Mouse (Mus musculus): Measurements from ENCODE around the gene Prkn. TPM values are rescaled to one million over a fixed set of nuclear protein-coding genes. Genes with fewer than 3 reads are reported as not detected.

Prkn gene
- total RNA-seq, 2 experiments from 2014 or later, result 15.2 to 21.4 TPM

DNA sequence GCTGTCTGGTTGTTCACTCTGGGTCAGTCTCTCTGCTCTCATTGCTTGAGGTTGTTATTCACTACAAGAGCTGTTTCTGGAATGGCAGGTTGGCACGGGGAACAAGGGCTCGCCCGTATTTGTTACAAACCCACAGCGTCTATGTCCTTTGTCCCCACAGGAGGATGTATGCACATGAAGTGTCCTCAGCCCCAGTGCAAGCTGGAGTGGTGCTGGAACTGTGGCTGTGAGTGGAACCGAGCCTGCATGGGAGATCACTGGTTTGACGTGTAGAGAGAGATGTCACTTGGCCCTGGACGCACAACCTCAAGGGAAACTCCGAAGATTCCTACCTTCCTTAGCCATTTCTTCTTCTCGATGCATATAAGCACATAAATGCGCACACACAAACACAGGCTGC, 1221.2 kb downstream of the Prkn start:
- DNase-seq (ENCODE audit: low spot score in 2 of 2), result no peak
- intact Hi-C loops (cut with DNase I), result no loop called here

DNA sequence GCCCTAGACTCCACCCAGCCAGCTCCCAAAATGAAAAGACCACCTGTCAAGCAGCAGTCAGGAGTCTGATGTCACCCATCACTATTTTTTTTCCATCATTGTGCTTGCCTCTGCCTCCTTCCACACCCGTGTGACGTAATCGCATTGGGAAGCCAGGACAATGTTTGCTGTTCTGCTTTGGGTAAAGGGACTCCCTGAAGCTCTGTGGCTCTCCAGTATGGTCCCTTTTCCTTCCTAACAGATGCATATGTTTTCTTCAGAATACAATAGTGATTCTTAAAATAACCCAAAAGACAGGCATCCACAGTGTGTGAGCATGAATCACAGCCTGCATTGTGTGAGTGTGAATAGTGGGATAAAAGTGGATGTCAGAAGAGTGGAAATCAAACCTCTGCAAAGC, 1222.7 kb downstream of the Prkn start:
- peak in 1 of 2 experiments; percentile 50 for DNase-seq (ENCODE audit: low spot score in 2 of 2)
- intact Hi-C loops (cut with DNase I), result no loop called here

DNA sequence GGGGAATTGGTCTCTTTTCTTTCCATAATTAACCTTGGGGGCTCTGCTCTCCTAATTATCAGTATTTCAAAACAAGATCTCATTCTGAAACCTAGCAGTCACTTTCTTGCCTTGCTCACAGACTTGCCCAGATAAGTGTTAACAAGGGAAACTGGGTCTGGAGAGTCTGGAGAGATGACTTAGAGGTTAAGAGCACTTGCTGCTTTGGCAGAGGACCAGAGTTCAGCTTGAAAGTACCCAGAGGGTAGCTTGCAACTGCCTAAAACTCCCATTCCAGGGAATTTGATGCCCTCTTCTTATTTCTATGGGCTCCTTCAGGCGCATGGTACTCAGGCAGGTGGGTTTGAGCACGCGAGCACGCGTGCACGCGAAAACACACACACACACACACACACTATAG, 1223.3 kb downstream of the Prkn start:
- intact Hi-C loops (cut with DNase I), result no loop called here
- no peak for DNase-seq (ENCODE audit: low spot score in 2 of 2)

DNA sequence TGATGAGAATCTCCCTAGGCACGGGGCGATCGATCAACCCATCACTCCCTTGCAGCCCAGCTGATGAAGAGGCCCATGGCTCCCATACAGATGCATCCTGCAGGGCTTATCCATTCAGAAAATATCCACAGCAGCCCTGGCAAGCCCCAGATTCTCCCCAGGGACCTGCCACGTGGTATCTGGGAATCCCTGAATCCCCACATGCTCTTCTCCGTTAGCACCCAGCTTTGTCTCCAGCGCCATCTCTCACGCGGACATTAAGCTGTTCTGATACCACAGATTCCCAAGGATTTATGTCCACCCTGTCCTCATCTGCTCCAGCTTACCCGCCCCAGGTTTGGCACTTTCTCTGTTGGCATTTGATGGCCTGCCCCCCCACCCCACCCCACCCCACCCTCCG, 1225.9 kb downstream of the Prkn start:
- intact Hi-C loops (cut with DNase I), result no loop called here
- DNase-seq (ENCODE audit: low spot score in 2 of 2), result no peak

DNA sequence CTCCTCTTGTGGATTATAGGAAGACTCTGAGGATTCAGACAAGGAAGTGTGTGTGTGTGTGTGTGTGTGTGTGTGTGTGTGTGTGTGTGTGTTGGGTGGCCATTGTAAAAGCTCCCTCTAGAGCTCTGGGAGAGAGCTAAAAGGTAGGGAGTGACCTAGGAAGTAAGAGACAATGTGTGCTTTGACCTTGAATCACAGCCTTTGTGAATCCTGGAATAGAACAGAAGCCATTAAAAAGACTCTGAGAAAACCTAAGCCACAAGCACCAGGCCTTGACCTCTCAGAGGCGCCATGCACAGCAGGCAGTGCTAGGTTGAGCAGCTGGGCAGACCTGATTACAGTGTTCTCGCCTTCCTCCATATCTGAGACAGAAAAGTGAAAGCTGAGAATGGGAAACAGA, 1236.6 kb downstream of the Prkn start:
- intact Hi-C loops (cut with DNase I), result no loop called here
- no peak for DNase-seq (ENCODE audit: low spot score in 2 of 2)

DNA sequence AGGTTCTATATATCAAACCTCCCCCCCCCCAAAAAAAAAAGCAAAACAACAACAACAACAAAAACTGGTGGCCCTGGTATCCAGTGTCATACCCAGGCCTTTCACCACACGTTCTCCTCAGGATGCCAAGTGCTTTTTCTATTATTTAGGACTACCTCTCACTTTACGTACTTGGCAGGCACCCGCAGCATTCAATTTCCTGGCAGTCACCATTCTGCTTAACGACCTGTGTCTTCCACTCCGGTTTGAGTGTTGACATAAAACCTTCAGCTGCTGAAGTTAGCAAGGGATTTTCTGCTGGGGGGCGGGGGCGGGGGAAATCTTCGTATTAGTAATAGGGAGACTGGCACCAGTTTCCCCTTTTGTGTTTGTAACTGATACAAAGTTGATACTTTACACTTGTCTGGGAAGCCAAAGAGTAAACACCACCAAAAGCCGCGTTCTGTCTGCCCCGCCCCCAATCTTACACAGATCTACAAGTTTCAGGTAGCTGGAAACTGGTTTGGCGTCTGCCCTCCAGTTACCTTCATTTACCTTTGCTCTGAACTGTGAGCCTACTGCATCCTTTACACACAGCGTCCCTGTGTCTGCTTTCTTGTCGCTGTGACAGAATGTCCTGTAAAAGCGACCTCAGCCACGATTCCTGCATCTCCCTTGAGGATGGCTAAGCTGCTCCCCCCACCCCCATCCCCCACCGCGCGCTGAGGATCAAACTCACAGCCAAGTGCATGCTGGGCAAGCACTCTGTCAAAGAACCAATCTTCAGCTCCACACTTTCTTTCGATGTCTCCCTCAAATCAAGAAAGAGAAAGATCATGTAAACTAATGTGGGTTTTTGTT, 1240.7 kb downstream of the Prkn start:
- DNase-seq (ENCODE audit: low spot score in 2 of 2), result no peak

DNA sequence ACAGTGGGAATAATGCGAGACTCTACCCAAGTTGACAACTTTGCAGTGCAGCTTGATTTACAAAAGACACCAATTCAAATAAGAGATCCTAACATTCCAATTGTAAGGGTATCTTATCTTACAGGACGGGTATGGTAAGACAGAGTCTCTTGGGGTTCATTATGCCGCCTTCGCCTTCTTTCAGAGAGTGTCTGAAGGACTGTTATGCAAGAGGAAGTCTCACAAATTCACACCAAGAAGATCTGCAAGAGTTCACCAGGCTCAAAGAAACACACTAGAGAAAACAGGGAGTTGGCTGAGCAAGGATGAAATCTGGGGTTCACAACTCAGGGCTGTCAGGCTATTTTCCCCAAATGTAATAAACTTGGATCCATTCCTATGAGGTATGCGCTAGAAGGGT, 1242.0 kb downstream of the Prkn start:
- intact Hi-C loops (cut with DNase I), result no loop called here
- peak in 1 of 2 experiments; percentile 76 for DNase-seq (ENCODE audit: low spot score in 2 of 2)

More for the DNA sequence above, 1240.7 kb downstream of the Prkn start:
- intact Hi-C loops (cut with DNase I), result no loop called here

DNA sequence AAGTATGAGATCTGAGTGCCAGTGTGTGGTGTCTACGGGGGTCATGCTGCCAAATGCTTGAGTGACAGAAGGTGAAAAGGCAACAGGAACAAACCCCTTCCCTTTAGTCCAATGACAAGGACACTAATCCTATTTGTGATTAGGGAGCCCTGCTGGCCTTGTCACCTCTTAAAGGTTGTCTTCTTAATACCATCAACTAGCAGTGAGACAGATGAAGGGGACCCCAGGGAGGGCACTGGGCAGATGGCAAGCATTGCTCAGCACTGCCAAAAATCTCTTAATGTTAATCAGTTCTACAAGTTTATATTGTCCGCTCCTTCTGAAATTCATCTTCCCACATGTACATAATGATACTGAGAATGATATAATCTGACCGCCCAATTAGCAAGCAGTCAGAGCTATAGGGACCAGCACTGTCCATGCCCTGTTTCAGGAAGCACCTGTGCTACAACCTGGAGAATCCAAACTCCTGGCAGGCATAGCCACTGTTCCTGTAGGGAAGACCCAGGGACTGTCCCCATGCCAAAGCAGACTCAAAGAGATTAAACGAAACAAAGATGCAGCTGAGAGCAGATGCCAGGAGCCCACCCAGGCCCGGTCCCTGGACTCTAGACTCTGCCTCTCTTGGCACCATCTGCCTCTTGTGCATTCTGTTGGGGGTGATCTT, 1250.2 kb downstream of the Prkn start:
- intact Hi-C loops (cut with DNase I), result no loop called here
- no peak for DNase-seq (ENCODE audit: low spot score in 2 of 2)

DNA sequence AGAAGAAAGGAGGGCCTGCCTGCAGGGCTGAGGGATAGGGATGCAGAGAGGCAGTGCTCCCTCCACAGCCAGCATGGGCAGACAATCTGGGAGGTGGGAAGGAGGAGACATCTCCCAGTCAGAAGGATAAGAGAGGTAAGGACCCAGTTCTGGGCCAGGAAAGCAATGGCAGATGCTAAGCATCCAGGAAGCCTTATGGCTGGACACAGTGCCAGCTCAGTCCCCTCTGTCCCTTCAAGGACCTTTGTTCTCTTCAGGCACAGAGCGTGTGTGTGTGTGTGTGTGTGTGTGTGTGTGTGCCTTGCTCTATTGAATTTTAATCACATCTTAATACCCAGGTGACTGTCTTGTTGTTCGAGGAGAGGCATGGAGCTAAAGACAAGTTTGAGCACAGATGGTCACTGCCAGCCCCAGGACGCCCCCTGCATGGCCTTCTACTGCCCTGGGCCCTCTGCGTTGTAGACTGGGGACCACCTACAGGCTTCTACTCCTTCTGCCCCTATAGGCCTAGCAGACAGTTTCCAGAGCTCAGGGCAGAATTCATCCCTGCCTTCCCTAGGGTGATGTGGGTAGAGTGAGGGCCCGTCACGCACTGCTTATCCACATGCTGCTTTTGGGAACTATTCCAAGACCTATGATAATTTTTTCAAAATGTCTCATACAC, 1252.8 kb downstream of the Prkn start:
- DNase-seq (ENCODE audit: low spot score in 2 of 2), result no peak
- intact Hi-C loops (cut with DNase I), result no loop called here

DNA sequence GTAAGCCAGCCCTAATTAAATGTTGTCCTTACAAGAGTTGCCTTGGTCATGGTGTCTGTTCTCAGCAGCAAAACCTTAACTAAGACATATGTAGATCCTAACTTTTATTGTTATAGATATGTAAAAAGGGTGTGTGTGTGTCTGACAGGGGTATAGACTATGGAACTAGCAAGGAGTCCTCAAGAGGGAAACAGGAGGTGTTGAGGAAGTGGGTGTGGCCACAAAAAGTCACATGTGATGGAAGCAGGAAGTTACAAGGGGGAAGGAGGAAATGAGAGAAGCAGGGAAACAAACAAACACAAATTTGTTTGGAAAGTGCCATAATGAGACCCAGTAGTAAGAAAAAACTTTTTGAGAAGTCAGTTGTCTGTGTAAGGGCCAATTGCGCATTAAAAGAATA, 1253.8 kb downstream of the Prkn start:
- DNase-seq (ENCODE audit: low spot score in 2 of 2), result no peak

DNA sequence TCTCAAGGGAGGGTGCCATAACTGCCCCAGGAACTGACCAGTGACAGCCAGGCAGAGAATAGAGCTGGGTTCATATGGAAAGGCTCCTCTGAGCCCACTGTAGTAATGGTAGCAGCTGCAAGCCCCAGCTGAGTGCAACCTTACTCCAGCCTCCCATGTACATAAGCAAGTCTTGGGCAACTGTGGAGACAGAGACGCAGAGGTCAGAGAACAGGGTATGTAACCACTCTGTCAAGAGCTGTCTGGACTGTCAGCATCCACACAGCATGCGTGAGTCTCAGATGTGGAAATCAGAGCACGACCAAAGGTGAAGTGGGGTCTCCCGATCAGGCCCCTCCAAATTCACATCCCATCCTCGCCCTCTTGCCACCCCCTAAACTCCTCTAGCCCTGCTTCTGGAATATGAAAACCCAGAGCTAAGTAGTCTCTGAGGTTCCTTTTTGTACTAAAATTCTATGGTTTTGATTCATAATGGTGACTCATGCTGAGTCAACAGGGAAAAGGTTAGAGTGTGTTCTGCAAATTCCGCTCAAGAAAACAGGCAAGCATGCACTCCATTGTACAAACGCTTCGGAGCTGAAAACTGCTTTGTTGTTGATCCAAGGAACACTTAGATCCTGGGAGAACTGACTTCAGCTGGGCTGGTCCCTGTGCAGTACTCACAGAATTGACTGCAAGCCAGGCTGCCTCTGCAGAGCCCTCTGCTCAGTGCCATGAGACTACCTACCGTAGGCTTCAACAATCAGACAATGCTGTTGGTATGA, 1254.8 kb downstream of the Prkn start:
- intact Hi-C loops (cut with DNase I), result no loop called here

More for the DNA sequence above, 1253.8 kb downstream of the Prkn start:
- intact Hi-C loops (cut with DNase I), result no loop called here

DNA sequence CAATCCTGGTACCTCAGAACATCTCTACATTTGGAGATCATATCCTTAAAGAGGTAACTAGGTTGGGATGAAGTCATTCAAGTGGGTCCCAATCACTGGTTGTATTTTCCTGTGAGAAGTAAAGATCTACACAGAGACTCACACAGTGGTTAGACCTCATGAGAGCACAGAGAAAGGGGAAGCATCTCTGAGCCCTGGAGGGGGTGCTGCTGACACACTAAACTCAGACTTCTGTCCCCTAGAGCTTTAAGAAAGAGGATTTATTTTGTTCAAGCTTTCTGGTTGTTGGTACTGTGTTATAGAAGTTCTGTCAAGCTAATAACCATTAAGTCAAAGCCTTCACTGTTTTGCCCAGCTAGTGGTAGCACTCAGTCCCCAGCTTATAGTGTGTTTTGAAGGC, 1259.2 kb downstream of the Prkn start:
- intact Hi-C loops (cut with DNase I), result no loop called here
- DNase-seq (ENCODE audit: low spot score in 2 of 2), result no peak

More for the DNA sequence above, 1254.8 kb downstream of the Prkn start:
- DNase-seq (ENCODE audit: low spot score in 2 of 2), result peak; percentile 9 to 18

DNA sequence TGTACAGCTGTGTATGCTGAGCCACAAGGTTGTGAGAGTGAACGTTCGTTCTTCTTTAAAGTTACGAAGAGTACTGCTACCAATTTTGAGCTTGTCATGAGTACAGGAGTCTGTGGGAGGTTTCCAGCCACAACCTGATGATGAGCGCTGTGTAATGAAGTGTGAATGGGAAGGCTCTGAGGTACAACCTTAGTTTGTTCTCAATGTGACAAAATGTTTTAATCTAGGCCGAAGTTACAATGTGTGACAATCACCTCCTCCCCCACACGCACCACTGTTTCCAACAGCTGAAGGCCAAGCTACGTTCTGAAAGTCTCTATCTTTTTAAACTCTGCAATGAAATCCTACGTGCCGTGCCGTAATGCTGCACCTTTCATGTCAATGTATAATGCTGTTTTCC, 1262.1 kb downstream of the Prkn start:
- intact Hi-C loops (cut with DNase I), result no loop called here
- DNase-seq (ENCODE audit: low spot score in 2 of 2), result peak in 1 of 2 experiments; percentile 18

DNA sequence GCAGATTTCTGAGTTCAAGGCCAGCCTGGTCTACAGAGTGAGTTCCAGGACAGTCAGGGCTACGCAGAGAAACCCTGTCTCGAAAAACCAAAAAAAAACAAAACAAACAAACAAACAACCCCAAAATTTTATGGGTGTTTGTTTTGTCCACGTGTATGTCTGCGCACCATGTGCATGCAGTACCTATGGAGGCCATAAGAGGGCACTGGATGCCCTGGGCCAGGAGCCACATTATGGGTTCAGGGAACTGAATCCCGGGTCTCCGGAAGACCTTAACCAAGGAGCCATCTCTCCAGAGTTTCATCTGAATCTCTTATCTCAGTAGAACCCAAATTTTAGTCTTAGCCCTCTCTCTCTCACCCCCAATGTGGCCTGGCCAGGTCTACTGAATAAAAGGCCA, 1263.6 kb downstream of the Prkn start:
- DNase-seq (ENCODE audit: low spot score in 2 of 2), result no peak
- intact Hi-C loops (cut with DNase I), result no loop called here

DNA sequence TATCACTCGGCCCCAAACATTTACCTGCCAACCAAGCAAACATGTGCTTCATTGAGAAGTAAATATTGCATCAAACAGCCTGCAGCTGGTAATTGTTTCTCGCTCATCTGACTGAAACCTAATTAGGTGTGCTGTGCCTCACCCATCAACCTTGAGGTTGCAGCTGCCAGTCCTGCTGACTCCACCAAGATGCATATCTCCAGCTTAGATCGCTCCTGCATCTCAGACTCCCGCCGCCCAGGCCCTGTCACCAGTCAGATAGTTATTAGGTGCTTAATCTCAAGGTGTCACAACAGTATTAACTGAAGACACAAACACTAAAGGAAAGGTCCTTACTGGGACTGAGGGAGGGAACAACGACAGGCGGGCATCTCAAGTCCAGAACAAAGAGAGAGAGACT, 1264.1 kb downstream of the Prkn start:
- intact Hi-C loops (cut with DNase I), result no loop called here
- DNase-seq (ENCODE audit: low spot score in 2 of 2), result no peak

DNA sequence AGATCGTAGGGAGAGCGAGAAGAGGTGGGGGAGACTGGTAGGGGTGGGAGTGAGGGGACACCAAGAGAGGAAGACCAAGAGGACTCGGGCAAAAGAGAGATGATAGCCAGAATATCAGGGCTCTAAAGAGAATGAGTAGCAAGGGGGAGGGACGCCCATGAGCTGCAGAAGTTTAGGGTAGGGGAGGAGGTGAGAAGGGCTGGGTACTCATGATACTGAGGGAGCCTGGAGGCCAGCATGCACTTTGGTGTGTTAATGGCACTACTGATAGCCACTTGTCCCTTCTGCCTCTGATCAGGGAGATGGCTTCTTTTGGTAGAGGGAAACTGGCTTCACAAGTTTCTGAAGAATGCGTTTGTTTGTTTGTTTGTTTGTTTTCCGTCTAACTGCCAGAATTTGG, 1264.5 kb downstream of the Prkn start:
- no peak for DNase-seq (ENCODE audit: low spot score in 2 of 2)
- intact Hi-C loops (cut with DNase I), result no loop called here

DNA sequence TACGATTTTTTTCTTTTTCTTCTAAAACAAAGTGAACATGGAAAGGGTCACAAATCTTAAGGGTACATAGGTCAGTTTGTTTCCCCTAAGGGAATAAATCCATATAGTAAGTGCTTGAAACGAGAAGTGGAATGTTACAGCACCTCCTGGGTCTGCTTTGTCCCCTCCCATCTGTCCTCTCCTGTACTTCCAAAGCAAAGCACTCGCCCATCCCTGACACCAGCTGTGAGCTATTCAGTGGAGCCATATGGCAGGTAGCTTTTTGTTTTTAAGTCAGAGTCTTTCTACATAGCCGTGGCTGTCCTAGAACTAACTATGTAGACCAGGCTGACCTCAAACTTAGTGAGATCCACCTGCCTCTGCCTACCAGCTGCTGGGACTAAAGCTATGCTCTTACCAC, 1266.1 kb downstream of the Prkn start:
- no peak for DNase-seq (ENCODE audit: low spot score in 2 of 2)
- intact Hi-C loops (cut with DNase I), result no loop called here
